Mouse (Mus musculus): Measurements from ENCODE around the gene Foxn3.

Foxn3 gene

DNA sequence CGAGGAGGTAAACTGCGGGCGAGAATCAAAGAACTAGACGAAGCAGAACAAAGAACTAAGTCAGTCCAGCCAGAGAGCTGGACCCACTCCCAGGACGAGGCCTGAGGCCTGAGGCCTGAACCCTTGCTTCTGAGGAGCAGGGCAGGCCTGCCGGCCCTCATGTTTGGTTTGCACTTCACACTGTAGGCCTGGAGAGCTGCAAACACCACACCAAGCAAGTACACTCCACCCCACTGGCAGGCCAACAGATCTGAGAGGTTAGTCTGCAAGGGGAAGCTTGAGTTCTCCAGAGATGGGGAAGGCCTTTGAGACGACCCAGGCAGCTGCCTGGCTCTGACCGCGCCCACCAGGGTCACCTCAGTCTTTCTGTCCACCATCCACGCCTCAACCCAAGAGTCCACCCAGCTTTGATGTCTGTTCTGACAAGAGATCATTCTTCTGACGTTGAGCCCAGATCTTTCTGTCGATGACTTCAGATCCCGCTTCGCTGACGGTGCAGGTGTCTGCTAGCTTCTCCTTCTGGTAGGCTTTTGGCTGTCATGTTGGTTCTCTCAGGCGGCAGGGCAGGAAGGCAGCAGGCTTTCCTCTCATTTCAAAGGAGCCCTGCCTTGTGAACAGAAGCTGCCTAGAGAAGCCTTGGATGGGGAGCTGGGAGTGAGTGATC, 231.1 kb downstream of the Foxn3 start:
- DNase-seq (ENCODE audit: low read depth, low spot score): no peak

DNA sequence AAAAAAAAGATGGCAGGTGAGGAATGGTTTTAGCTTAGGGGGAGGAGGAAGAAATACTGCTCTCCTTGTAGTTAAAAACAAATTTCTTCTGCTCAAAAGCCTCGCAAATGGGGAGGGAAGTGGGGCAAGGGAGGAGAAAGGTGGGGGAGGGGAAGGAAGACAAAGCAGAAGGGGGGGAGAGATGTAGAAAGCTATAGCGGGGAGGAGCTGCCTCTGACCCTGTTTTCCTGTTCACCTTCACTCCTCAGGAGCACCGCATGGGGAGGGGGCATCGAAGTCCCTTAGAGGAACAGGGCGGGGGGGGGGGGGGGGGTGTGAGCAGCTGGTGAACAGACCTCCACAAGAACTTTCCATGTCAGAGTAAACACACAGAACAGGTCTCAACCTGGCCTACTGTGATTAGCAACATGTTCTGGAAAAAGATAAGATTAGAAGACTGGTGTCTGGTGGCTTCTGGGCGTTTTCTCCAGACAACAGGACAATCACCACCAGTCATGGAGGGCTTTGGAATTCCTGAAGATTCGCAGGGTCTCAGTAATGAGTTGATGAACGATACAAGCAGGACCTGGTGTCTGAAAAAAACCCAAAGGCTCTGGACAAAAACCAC, 231.9 kb downstream of the Foxn3 start:
- no peak for DNase-seq (ENCODE audit: low read depth, low spot score)

DNA sequence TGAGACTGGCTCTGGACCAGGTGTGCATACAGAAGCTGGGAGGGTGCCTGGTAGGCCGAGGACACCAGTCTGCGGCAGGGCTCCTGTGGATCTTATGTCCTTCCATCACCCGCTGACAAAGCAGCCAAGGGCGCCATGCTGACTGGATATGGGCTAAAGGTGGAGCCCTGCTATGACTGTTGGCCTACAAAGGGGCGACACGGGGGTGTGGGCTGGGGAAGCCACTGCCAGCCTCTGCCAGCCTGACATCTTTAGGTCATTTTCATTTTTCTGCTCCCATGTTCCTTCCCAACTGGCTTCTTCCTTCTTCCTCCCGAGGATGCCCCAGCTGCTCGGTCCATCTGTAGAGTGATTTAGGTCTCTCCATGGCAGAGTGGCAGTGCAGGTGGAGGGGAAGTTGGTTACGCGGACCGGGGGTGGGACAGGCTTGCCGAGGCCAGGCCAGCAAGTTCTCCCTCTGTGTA, 232.5 kb downstream of the Foxn3 start:
- no peak for DNase-seq (ENCODE audit: low read depth, low spot score)

DNA sequence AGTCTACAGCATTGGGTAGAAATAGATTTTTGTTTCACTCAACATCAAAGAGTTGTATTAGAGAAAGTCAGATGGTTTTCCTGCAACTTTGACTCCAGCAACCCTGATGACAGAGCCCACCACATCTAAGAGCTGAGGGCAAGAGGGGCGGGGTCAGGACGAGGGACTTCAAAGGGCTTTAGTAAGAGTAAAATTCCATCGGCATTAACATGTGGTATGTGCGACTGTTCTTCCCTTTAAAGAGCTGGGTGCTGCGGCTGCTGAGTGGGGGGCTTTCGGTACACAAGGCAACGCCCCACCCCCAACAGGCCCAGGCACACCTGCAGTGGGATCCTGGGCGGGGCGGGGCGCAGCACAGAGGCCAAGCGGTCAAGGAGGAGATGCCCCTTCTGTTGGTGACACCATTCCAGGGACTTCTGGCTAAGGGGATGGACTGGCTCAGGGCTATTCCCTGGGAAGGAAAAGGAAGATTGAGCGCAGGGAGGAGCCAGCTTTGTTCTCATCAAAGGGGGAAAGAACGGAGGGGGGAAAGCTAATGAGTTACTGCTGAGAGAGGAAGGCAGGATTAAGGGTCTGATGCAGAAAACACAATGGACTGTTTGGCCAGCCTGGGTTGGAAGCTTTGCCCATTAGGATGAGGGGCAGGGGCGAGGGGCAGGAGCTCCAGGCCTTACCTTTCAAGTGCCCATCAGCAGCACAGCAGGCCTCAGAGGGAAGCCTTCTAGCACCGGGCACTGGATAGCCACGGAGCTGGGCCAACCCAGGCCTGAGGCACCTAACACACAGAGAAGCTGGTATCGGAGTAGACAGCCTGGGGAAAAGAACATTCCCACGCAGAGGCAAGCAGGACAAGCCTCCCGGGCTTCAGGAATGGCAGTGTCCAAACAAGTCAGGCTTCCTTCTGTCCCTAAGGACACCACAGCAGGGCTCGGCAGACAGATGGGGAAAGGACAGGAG, 233.8 kb downstream of the Foxn3 start:
- DNase-seq (ENCODE audit: low read depth, low spot score): no peak

DNA sequence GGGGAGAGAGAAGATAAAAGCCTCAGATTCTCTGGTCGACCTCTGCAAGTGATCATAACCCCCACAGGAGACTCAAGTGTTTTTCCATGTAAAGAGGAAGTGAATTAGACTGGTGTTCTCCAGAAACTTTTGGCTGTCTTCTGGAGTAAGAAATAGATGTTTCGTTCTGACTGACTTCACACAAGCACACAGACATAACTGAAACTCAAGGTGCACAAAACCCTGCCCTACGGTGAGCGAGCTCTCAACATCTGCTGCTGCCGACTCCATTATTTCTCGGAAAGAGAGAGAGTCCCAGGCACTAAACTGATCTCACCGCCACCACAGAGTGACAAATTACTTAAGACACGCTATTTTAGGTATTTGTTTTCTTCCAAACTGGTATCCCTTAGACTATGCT, 237.2 kb downstream of the Foxn3 start:
- DNase-seq (ENCODE audit: low read depth, low spot score): no peak

DNA sequence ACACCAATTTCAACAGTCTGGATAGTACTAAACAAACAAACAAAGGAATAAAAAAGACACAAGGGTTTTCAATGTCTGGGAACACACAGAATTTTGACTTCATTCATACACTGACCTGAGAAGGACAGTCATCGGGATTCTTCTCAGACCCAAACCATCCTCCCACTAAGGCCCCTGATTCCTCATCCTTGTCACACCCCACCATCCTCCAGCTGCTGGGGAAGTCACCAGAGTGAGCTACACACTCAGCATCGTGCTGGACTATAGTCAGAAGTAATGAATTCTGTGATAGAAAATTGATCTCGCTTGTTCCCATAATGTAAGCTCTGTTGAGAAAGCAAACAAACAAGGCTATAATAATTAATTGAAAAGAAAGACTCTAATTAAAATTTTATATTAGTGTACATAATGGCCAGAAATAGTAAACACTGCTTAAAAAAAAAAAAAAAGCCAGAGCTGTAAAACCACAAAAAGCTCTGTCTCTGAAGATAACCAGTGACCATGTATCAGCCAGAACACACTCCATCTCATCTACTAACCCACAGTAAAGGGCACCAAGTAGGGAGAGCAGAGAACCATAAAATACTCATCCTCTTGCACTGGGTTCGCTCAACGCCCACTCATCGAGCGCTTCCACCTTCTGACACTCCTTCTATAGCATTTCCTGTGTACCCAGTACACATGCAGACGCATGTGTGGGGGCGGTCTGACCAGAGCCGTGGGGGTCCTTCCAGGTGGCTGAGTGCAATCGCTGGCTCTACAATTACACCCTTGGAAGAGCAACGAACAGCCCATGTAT, 241.6 kb downstream of the Foxn3 start:
- no peak for DNase-seq (ENCODE audit: low read depth, low spot score)

DNA sequence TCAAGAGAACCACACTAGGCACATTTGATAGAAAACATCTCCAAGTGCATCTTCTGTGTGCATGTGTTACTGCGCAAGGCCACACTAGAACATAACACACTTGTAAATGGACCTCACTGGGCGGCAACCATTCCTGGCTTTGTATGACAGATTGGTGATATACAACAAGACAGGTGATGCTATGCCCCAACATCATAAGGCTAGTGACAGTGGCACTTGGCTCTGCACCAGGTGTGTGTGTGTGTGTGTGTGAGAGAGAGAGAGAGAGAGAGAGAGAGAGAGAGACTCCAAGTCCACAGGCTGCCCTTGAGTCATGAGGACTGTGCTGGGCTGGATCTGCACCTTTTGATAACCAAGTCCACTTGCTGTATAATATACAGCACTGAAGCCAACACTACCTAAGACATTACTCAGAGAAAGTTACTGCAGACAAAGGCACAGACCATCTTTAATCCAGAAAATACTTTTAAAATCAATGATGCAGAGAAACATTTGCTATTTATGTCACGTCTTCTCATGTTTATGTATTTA, 242.4 kb downstream of the Foxn3 start:
- DNase-seq (ENCODE audit: low read depth, low spot score): no peak

DNA sequence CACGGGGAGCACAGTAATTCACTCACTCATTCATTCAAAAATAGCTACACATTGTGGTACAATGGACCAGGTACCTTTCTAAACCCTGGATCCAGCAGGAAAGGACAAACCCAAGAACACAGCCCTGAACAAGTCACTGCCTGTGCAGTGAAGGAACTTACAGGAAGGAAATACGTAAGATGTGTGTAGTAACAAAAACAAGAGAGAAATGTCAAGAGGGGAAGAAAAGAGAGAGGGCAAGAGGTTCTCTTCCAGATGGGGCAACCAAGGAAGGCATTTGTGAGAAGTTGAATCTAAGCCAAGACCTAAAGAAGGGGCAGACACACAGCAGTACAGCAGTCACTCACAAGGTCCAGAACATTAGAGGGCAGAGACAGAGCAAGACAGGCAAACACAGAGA, 243.5 kb downstream of the Foxn3 start:
- DNase-seq (ENCODE audit: low read depth, low spot score): no peak

DNA sequence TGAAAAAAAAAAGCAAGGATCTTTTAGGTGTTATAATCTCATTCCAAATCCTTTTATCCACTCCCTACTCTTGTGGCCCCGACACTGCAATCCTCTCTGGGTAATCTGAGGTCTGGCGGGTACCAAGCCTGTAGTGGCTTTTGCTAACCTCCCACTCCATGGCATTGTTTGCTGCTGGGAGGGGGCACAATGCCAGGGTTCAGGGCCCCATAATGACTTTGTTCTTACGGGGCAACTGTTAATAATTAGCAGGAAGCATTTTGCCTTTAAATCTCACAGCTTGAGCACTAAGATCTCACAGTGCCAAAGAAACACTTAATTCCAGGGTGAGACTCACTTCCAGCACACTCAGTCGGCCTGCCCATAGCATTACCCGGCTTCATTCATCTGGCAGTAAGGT, 244.2 kb downstream of the Foxn3 start:
- no peak for DNase-seq (ENCODE audit: low read depth, low spot score)

DNA sequence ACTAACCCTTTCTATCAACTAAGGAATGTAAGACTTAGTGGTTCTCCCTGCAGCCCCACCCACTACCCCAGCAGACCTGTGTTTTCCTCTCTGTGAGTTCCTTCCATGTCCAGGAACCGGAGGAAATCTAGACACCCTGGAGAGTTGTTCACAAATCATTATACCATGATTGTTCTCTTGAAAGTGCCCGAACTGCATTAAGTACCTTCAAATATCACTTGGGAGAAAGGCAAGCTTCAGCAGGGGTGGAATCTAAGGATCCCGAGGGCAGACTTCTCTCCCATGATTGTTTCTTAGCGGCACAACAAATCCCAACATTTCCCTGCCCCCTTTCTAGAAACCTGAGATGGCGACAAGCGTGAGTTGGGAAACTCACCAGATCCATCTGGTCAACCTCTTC, 247.5 kb downstream of the Foxn3 start:
- no peak for DNase-seq (ENCODE audit: low read depth, low spot score)

DNA sequence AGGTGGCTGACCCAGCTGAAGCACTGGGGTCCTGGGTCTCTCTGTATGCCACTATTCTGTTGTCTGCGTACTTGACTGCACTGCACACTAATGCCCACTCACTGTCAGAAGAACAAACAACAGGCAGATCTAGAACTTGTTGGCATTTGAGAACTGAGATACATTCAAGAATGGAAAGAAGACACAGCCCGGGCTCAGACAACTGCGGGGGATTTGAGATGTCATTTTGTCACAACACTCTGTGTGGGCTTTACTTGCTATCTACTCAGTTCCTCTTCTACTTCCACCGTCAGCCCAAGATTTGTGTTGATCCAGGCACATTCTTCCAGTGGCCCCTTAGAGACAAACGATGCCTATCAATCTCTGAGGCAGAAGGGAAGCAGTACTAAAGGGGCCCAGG, 248.6 kb downstream of the Foxn3 start:
- DNase-seq (ENCODE audit: low read depth, low spot score): peak; percentile 33

DNA sequence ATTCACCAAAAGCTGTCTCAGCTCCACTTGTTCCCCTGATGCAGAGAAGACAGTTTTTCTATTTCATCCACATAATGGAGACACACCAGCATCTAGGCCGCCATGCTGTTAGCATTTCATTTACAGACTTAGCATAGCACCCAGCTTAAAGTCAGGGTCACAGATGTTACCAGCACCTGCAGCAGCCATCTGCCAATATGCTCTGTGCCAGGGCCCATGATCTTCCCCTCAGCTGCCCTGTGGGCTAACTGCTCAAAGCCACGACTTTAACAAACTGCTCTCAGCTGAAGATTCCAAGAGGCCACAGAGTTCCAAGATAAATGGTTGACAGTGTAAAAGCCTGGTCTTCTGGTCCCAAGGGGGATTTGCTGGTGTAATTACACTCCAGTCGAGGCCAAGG, 252.1 kb downstream of the Foxn3 start:
- DNase-seq (ENCODE audit: low read depth, low spot score): no peak

DNA sequence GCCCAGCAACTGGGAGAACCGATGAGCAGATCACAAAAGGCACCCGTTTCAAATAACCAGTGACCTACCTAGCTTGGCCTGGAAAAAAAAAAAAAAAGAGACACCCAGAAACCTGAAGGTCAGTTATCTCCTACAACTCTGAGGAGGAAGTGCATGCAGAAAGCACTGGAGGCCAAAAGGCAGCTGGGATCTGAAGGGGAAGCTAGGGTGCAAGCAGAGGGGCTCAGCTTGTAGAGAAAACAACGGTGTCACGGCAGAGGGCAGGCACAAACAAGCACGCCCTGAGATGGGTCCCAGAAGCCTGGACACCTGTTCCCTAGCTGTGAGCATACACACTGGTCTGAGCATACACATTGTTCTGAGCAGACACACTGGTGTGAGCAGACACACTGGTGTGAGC, 253.4 kb downstream of the Foxn3 start:
- no peak for DNase-seq (ENCODE audit: low read depth, low spot score)

DNA sequence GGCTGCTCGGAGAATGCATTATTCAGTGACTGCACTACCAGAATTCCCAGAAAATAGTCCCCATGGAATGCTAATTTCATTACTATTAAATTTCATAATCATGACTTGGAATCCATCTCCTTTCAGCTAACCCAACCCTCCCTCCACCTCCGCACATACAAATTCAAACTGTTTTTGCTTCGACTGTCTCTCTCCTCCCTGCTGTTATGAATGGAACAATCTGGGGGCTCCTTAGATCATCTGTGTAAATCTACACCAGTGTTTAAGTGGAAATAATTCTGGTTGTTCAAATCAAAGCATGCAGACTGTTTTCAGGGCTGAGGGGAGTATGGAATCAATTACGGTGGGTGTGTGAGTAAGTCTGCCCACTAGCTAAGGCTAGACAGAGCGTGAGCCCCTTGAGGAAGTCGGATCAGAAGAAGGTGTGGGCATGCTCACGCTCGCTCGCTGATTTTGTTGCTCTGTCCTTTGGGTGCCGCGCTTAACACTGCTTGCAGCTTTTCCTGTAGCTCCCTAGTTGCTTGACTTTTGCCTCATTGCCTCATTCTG, 254.8 kb downstream of the Foxn3 start:
- DNase-seq (ENCODE audit: low read depth, low spot score): no peak

DNA sequence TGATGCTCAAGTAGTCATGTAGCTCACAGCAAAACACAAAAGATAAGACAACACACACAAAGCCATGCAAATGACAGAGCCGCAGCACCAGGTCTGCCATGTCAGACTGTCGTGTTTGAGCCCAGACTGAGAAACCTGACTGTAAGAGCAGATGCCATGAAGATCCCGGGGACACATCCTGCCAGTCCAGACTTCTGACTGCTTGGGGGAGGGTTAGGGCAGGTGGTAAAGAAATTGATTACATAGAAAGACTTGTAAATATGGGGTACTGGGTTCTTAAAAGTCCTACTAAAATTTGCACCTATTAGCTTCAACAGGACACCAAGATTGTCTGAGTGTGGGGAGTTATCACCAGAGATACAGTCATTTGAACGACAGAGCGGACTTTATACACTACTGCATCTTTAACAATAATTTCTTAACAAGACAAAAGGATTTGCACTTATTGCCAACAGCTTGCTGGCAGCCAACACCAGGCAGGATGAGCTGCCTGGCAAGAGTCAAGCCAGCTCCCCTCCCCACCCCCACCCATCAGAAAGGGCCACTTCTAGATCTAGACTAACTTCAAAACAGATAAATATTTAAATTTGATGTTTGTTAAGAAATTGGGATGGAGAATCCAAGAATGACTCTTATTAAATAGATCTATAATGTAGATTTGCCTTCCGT, 256.7 kb downstream of the Foxn3 start:
- DNase-seq (ENCODE audit: low read depth, low spot score): no peak

DNA sequence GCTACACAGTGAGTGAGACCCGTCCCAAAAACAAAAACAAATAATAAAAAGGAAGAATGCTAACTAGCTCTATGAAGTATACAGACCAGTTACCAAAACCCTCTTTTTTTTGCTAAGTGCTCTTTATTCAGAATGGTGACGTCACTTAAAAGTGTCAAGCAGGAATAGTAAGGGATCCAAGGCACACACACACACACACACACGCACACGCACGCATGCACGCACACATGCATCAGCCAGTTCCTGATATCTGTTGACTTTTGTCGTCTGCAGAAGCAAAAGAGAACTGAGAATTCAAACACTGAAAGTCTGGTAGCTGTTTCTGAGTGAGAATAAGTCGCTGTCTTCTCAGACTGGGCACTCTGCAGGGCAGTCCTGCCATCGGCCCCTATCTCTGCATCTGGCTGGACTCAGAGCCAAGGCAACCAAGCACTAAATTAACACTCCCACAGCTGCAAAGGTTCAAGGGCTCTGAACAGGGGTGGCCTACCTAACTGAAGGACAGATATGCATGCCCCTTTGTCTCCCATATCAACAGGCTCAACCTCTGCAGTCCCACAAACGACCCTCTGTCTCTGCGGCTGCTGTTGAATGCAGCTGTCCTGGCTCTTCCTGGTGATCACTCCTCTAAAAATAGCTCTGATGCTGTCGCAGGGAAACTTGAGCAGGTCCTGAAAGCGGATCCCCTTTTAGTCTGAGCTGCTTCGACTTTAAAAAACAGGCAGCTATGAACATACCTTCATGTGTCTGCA, 257.4 kb downstream of the Foxn3 start:
- DNase-seq (ENCODE audit: low read depth, low spot score): no peak

DNA sequence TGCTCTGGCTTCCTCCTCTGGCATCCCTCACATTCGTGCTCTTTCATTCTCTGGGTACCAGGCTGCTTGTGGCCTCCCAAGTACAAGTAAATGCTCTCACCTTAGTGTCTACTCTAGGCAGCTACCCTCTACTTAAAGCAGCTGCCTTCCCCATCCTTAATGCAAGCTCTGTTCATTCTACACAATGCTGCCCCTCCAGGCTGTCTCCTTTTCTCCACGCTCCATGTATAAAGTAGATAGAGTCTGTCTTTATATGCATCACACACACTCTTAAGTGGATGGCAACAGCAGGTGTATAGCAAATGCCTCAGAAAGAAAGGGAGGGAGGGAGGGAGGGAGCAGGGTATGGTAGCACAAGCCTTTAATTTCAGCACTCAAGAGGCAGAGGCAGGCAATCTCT, 258.1 kb downstream of the Foxn3 start:
- DNase-seq (ENCODE audit: low read depth, low spot score): no peak

DNA sequence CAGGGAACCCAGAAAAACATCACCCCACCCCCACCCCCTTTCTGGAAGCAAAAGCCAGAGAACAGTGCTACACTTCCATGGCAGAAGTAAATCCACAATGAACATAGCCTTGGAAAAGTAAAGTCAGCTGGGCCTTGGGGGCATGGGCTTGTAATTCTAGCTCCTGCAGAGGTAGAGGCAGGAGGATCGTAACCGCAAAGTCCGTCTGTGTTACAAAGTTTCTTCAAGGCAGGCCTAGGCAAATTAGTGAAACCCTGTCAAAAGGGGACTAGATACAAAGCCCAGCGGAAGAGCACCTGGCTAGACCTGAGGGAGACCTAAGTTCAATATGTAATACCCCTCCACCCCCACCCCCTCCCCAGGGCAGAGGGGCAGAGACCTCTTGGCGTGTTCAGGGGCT, 259.3 kb downstream of the Foxn3 start:
- DNase-seq (ENCODE audit: low read depth, low spot score): no peak

DNA sequence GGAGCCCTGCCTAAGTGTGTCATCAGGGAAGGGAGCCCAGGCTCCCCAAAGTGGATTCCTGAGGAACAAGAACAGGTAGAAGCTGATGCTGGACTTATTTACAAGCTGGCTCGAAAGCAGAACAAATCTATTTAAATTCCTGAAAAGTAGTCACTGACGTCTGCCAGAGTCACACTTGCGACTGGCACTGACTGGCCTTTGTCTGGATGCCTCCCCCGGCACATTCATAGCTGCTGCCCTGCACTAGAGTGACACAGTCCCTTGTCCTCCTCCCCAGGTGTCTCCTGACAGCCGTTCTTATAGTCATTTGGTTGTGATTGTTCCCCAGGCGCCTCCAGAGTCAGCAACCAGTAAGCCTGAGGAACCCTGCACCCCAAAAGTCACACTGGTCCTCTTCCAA, 259.8 kb downstream of the Foxn3 start:
- no peak for DNase-seq (ENCODE audit: low read depth, low spot score)

DNA sequence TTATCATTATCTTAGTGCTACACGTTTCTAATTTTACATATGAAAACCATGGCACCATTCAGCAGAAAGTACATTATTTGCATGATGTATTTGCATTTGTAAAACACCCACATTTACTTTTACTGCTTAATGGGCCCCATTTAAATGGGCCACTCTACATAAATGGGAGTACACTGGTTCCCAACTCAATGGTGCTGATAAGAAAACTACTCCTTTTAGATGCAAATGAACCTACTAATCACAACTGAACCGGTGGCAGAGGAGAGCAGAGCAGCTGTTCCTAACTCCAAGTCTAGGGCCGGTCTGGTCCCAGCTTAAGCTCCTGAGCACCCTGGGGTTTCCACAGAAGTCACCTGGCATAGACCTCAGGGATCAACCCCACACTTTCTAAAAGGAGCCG, 263.5 kb downstream of the Foxn3 start:
- no peak for DNase-seq (ENCODE audit: low read depth, low spot score)

Data from telencephalon, adult 2 months (tissue).